Mouse (Mus musculus): Measurements from ENCODE around the gene Uhrf1.
A peak's percentile ranks its signal among the peaks of the same experiment; 100 is the strongest.

The Uhrf1 gene

DNA sequence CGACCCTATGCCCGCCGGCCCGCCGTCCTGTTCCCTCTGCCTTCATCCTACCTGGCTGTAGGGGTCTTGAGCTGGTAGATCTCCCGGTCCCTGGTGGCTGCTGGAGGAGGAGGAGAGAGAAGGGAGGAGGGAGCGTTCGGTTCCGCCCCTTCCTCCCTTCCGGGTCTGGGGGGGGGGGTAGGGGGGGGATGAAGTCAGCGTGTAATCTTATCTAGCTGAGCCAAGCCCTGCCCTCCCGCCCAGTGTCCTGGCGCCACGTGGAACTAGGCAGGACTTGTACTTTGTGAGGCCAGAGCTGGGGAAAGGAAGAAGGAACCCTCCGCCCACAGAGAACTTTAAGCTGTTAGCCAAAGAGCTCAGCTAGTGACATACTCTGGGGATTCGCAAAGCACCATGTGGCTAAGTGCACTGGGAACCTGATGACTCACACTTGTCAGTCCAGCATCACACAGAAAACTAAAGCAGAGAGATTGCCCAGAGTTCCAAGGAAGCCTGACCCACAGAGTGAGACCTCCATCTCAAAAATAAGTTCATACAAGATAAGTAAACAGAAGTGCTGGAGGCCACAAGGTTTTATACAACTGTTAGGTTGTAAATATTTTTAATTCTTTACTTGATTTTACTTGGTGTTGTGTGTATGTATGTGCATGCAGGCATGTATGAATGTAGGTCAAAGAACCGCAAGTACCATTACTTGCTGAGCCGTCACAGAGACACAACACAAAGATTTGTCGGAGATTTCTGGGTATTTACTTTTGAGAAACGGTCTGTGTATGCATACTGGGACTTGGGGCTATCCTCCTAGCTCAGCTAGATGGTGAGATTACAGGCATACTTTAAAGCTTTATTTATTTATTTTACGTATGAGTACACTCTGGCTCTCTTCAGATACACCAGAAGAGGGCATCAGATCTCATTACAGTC, 26.2 kb upstream of the Uhrf1 start, which contains the start of gene Ticam1:
Gene Ticam1, minus strand, starts transcription at position 144 of the 924 bp plus-strand sequence.
- peak; percentile 68 to 82 for DNase-seq

DNA sequence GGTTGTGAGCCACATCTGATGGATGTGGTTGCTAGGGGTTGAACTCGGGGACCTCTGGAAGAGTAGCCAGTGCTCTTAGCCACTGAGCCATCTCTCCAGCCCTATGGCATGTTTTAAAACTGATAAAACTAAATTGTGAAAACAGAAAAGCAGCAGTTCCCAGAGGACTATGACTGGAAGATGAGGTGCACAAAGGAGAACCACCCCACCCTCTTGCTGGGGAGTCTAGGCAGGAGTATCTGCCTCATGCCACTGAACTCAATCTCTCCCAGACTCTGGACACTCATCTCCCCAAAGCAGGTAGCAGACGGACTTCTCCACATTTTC, 25.6 kb upstream of the Uhrf1 start:
- no peak for DNase-seq

DNA sequence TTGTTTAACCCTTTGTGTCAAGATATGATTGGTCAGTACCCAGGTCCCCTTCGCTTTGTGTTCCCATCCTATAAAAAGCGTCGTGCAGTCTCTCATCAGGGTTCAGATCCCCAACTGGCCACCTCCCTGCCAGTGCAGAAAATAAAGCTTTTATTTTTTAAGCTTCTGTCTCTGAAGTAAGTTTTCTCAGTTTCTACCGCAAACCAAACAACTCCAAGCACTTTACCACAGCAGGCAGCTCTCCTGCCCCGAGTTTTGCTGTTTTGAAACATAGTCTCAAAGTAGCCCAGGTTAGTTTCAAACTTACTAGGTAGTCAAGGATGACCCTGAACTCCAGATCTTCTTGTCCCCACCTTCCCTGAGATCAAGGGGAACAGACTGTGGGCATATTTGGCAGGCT, 24.8 kb upstream of the Uhrf1 start:
- no peak for DNase-seq

DNA sequence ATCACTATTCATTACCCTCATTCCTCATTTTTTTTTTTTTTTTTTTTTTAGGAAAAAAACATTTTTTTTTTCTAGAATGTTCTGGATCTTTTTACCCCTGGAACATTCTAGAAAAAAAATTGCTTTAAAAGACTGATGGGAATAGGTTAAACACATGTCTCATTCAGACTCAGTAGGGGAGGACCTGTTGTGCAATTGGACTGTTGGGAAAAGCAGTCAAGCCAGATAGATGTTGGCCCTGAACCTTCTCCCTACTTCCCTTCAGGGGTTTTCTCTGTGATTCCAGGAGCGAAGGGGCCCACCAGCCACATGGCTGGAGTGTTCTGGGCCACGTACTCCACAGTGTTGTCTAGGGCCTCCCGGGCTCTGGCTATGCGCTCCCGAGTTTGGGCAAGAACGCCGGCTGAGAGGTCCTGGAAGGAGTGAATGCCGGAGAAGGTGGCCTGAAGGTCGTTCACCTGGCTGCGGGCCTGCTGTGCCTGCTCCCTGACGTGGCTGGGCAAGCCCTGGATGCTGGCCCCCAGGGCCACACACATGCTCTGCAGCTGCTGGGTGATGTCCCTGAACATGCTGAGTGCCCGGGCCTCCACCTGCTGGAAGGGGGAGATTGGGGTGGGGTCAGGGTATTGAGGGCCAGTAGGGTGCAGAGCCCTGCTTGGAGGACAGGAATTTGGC, 23.5 kb upstream of the Uhrf1 start:
- no peak for DNase-seq

DNA sequence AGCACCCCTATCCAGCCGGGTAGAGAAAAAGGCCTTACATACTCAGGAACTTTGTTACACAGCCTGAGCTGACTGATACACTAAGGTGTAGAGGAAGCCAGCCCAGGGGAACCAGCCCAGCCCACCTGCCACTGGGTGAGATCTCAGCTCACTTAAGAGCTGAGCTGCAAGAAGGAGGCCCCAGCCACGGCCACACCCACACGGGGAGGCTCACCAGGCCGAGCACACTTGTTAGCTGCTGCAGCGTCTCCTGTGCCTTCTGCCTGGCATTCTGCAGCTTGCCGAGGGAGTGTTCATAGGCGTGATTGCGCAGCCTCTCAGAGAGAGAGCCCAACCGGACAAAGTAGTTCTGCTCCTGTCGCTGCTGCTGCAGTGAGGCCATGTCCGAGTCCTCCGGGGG, 21.9 kb upstream of the Uhrf1 start:
- no peak for DNase-seq

DNA sequence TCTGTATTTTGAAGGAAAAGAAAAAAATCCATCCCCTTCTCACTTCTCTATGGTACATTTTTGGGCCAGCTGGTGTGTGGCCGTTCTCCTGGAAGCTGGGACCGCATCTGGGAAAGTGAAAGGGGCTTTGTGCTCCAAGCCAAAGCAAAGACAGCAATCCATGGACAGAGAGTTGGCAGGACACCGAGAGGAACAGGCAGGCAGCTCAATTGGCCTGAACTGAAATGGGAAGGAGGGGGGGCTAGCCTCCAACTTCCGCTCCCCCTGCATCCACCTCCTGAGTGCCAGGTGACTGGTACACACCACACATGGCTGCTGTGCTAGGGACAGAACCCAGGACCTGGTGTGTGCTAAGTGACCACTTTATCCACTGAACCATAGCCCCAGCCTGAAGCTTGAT, 20.3 kb upstream of the Uhrf1 start:
- DNase-seq, result no peak

DNA sequence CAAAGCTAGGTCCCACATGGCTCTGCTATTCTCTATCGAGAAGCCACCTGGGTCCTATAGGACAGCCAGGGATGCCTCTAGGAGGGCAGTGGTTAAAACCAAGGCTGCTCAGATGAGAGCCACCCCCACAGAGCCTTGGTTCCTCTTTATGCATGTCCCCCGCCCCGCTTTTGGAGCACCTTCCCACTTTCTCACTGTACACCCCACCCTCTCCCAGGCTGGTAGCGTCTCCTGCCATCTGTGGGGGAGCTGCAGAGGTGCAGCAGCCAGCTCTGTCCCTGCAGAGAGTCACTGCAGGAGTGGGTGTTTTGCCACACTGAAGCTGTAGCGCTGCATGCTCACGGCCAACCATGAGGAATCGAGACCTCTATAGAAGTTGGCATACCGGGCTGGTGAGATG, 19.8 kb upstream of the Uhrf1 start:
- no peak for DNase-seq

DNA sequence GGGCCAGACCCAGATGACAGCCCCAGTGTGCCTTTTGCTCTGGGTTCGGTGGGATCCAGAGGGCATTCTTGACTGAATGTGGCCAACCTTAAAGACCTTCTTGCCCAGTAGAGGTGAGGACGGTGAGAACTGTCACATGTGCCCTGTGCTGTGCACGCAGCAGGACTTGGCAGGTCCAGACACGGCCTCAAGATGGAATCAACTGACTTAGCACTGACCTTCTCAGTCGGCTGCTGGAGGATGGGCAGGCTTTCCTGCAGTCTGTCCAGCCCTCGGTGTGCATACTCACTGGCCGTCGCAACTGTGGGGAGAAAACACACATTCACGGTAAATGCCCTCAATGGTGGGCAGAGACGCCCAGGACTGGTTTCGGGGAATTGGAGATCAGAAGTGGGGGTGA, 17.1 kb upstream of the Uhrf1 start:
- DNase-seq, result no peak

DNA sequence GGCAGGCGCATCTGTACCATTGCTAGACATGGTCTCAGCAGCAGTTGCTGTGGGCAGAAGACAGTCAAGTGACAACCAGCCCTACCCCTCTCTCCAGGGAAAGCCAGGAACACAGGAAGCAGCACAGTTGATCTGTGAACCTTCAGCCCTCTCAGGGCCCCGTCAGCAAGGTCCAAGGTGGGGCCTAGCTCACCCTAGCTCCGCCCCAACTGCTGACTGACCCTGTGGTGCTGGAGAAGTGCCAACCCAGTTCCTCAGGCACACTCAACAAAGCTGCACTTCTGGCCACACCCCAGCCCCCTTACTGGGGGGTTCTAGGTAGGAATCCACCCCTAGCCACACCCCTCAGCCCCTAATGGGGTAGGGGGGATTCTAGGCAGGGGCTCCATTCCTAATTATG, 15.3 kb upstream of the Uhrf1 start:
- no peak for DNase-seq

DNA sequence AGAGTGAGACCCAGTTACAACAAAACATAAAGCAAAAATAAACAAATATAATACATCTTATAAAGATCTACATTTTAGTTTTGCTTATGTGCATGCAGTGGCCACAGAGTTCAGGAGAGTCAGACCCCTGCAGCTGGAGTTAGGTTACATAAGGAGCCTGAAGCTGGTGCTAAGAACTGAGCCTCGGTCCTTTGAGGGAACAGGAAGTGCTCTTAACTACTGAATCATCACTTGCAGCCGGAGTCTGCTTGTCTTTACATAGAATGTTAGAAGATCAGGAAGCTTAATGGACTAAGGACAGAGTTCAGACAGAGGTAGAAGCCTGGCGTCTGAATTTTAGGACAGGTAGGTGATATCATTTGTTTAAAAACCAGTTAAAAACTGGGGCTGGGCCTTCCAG, 14.3 kb upstream of the Uhrf1 start:
- DNase-seq, result no peak

DNA sequence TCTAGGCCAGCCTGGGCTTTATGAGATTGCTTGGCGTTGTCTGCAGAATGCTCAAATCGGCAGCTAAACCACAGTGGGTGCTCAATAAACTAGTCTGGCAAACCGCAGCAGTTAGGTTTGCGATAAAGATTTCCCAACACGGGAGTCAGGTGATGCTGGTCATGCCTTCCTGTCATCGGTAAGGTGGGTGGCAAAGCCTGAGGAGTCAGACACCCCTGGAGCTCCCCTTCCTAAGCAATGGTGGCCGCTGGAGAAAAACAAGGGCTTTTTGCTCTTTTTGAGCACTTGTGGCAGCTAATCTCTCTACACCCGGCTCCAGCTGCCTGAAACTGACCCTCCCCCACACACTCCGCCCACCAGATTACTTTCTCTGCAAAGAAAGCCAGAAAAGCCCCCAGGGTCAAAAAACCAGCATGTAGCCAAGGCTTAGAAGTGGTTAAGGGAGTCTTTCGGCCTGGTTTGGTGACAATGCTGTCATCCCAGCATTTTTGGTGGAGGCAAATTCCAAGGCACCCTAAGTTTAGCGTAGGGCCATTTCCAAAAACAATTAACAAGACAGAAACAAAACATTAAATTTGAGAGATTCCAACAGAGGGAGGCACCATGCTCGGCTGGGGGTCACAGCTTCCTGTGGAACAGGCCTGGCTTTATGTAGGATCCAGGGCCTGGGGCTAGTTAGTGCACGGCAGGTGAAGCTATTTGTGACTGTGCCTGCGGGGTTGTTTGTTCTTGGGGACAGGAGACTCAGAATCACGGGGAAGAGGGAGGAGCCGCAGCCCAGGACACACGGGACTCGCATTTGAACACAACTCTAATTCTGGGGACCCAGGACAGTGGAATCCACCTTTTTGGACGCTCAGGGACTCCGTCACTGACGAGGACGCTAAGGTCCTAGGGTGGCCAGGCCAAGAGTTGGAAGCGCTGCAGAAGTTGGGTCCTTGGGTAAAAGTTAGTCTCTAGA, 13.5 kb upstream of the Uhrf1 start:
- DNase-seq, result no peak

DNA sequence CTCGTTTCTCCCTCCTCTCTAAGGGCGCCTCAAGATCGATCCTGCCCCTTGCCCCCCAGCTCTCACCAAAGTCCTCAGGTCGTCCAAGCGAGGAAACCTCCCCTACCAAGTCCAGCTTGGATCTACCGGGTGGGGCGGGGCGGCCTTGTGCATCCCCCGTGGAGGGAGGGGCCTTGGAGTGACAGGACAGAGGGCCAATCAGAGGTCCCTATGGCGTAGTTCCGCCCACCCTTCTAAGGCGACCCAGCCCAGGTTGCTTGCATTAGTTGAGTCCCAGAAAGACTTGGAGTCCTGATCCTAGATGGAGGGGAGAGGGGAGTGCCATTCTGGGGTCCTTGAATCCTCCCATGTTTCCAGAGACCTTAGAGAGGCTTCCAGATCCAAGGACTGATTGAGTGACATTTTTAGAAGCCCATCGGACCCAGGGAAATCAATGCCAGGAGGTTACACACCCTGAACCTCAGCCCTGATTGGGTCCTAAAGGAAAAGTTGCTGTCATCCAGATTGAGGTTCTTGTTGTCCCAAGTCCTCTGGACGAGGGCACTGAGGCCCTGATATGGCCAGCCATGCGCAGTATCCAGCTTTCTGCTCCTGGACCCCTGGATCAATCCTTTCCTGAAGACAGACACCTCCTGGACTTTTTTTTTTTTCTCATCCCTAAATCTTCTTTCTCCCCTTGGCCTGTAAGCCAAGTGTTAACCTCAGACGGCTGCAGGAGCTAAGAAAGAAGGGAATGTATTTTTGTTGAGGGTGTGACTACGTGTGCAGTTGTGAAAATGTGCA, 12.5 kb upstream of the Uhrf1 start:
- peak; percentile 87 to 96 for DNase-seq

DNA sequence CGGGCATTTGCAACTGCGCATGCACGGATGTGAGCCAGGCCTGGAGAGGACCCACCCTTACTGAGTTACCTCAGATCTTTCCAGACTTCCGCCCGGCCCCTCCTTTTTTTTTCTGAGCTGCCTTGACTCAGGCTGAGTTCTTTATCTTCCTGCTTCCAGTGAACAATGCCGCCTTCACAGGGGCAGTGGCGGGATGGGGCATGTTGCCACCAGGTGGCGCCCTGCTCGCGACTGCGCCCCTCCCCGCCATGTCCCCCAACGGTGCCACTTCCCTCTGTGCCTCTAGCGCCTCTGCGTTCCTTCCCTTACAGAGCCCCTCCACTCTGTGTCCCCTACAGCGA, 12.0 kb upstream of the Uhrf1 start:
- DNase-seq, result peak; percentile 78 to 85

DNA sequence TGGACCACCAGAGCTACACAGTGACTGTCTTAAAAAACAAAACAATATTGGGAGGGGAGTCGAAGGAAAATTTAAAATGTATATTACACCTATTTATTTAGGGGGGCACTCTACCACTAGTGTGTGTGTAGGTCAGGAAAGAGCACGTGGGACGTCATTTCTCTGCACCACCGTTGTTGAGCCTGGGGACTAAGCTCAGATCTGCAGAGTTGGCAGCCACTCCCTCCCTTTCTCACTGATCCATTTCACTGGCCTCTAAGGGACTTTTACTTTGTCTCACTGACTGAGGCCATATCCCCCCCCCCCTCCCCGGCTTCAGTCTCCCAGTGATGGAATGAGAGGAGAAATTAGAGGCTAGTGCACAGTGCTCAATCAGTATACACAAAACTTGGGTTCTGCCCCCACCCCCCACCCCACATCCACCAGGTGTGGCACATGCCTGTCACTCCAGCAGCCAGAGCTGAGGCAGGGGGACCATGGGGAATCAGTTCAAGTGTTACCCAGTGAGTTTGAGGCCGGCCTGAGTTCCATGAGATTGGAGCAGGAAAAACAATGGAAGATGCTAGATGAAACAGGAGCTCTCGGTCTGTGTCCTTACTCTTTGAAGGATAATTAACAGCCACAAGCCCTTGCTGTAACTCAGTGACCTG, 11.2 kb upstream of the Uhrf1 start:
- no peak for DNase-seq

DNA sequence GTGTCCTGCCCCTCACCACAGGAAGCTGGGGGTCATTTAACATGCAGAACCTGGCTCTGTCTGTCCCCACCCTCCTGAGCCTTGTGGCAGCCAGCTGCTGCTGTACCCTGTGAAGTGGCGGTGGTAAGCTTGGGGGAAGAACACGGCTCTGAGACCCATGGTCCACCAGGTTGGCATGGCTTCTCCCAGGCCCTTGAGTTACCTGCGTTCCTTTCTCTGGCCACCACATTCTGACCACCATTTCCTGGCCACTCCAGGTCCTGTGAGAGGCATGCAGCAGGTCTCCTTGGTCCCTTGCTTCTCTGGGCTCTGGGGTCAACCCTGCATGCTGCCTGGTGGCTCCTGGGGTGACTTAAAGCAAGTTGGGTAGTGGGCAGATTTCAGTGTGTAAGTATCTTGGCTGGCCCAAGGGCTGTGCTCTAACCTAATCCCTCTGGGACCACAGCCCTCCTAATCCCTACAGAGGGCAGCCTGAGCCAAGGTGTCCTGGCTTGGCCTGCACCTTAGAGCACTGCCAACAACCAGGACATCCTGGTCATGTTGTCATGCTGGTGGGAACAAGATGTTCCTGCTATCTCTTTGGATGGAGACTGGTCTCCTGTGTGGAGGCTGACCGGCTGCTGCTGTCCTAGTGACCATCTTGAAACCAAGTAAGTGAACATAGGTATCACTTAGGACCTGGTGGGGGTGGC, 10.4 kb upstream of the Uhrf1 start, which contains the start of gene Plin3:
Gene Plin3, minus strand, starts transcription at position 343 of the 692 bp plus-strand sequence.
- DNase-seq, result no peak

DNA sequence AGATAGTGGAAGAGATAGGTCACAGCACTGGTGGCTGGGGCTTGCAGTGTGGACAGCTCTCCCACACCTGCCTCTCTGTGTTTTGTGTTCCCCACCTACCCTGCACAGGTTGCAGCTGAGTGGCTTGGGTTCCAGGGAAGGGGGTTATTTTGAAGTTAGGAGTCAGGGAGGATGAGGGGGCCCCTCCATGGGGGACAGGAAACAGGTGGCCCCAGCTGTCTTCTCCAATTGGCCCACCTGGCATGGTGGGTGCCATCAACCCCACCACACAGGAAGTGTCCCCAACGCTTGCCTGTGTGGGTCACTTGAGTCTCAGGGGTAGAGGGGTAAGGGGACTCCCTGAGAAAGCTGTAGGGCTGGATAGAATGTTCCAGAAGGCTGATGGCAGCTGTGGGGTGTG, 9.8 kb upstream of the Uhrf1 start:
- DNase-seq, result no peak

DNA sequence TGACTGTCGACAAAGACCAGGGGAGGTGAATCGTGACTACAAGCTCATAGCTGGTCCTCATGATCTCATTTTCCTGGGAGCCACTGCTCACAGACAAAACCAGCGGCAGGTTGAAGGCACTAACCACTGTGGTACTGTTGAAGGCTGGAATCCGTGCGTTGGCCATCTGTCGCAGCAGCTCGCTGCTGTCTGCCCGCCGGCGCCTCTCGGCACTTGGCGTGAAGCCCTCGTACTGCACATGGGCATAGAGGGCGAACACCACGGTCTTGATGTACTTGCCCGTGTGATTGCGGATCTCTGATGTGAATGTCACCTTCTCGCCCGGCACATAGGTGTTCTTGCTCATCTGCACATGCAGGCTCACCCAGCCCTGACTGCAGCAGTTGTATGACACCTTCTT, 8.9 kb upstream of the Uhrf1 start:
- DNase-seq, result no peak

DNA sequence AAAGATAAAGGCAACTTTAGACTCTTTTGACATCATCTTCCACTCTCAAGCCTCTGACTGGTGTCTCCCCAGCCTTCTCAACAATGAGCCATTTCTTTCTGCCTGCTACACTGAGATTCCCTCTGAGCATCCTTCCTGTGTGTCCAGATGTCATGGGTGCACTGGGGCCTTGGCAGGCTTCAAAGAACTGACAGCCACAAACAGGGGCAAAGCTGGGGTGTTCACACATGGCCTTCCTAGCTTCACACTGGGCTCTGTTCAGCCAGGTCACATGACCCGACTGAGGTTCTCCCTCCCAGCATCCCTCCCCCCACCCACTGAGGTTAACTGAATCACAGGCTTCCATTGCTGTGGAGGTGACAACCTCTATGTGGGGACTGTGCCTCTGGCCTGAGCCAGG, 6.9 kb upstream of the Uhrf1 start:
- DNase-seq, result no peak

DNA sequence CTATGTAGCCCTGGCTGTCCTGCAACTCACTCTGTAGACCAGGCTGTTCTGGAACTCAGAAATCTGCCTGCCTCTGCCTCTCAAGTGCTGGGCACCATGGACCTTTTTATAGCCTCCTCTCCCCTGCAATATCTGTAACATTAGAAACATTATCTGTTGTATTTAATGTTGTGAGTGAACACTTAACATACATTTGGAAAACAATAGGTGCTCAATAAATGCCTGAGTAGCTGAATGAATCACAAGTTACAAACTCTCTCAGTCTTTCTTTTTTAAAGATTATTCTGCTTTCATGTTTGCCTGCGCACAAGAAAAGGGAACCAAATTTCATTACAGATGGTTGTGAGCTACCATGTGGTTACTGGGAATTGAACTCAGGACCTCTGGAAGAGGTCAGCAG, 4.9 kb upstream of the Uhrf1 start:
- no peak for DNase-seq

DNA sequence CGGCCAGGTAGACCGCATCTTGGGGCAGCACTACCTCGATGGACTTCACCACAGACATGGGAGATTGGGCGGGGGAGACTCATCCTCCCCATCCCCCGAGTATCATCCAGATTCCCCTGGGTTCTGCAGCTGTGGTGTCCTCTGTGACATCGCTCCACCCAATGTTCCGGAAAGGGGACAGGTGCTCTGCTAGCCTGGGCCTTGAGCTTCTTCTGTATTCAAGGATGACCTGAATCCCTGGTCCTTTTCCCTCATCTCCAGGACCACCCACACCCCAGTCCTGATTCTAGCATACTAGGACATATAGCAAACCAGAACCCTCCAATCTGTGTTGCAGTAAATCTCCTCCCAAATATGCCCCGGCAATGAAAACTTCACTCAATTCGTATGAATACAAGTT, 2.9 kb upstream of the Uhrf1 start, which contains the start of gene Arrdc5:
Gene Arrdc5, minus strand, starts transcription at position 101 of the 400 bp plus-strand sequence.
- no peak for DNase-seq

DNA sequence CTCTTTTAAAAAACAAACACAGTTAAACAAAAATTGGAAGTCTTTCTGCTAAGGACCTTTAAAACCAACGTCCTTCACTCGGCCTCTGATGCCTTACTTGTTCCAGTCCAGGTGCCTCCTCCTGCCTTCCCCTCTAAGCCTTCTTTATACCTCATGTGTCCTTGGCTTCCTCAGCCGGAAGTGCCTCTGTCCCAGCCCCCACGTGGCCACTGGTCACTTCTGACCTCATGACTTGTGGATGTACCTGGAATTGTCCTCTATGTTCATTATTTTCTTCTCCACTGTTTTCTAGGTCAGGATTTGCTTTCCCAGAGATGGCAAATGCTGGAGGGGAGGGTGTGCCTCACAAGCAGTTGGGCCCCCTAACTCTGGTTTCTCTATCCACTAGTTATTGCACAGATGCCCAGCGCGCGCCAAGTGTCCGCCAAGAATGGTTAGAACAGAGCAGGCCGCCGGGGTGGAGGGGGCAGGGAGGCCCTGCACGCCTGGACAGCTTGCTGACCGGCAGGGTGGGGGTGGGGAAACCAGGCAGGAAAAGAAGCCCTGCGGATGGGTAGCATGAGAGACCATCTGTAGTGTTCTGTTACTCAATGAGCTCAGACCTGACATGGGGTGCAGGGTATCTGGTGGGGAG, 641 bp upstream of the Uhrf1 start:
- DNase-seq, result no peak
